Mouse (Mus musculus) layer of hippocampus, postnatal 10 days (tissue): ENCODE results near the gene Ciao2b. TPM values are rescaled to one million over a fixed set of nuclear protein-coding genes. Genes with fewer than 3 reads are reported as not detected.

Source experiments
- DNase-seq, 2 experiments: peaks; one replicate each; pipeline ENCODE4 v3.0.0; 2021; ENCODE audit warnings: low spot score in 2 of 2
- total RNA-seq, 2 experiments: library from RNA; stranded (reverse); gene quantifications; 2 replicates each; pipeline ENCODE4 v1.2.3; 2021

The Ciao2b gene
- total RNA-seq, 2 experiments from 2014 or later = 26.0 to 29.8 TPM

- DNase-seq = no peak
Observed at GRCm38 (mm10) chr8:104624161-104624560, 17.6 kb downstream of the Ciao2b start, which contains the start of gene Cdh16. TSS of gene Cdh16 (minus strand) at chr8:104624396.

- no peak for DNase-seq
Observed at GRCm38 (mm10) chr8:104620765-104621164, 21.0 kb downstream of the Ciao2b start.

DNA sequence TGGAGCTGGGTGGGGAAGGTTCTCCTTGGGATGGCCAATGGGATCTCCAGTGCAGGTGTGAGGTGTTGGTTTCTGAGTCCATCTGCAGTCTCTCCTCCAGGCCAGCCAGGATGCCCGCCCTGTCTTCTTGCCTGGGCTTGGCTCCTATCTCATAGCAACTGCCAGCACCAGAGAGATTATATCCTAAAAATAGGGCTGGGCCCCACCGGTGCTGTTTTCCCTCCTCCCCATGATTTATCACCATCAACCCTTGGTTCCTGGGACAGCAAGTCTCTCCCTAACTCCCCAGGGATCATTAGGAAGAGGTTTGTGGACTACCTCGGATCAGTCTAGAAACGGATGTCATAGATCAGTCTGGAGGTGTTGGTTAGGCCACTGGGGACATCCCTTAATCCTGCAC is 28.6 kb downstream of the Ciao2b start:
- no peak for DNase-seq

DNA sequence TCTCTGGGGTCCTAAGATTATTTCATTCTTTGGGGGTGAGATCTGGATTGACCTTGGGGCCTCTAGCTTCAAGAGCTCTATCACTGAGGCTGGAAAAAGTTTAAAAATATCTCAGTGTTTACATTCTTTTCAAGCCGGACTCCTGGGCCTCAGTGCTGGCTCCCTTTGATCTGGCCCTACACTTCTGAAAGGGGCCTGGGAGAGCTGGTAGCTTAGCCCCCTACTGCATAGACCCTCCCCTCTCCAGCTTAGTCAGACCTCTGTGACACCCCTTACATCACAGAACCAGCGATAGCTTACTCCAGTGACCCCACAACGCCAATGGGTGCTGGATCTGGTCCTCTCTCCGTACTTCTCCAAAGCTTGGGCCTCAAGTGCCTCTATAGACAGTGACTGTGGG is 30.2 kb downstream of the Ciao2b start:
- no peak for DNase-seq

DNA sequence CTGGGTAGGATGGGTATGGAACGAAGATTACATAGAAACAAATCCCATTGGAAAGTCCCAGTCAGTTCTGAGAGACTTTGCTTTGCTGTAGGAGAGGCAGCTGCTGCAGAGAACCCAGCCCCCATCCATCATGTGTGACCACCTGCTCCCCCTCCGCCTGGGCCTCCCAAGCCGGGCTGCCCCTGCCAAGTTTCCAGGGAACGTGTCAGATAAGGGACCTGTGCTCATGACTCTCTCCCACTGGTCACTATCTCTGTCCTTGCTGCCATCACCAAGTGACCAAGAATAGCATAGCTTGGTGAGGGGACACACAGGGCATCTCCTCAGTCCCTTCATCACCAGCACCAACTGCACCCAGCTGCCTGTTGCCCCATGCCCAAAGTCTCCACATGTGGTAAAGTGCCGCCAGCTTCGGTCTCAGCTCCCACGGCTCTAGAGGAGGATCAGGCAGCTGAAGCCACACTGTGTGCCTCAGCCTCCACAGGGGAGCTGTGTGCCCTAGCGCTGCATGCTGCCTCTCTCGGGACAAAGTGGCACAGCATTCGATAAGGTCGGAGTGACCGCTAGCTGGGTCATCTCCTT is 31.5 kb downstream of the Ciao2b start:
- peak in 1 of 2 experiments; percentile 40 for DNase-seq

GRCm38 (mm10) chr8:104609222-104609621 is 32.5 kb downstream of the Ciao2b start:
- DNase-seq = no peak

DNA sequence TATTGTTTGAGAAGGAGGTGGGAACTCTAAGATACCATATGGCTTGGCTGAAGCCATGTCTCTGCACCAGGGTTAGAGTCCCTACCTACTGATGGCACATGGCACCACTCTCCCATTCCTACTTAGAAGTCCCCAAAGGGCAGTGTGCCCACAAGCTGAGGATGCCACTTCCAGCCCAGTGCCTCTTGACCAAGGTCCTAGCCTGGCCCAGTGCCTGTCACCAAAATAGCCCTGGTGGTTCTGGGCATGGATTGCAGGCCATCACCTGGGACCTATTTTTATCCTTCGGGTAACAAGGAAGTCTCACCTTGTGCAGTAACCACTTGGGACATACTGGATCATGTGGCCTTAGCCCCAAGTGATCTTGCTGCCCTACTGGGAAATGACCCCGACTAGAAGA is 33.8 kb downstream of the Ciao2b start:
- no peak for DNase-seq

GRCm38 (mm10) chr8:104606329-104606728 is 35.4 kb downstream of the Ciao2b start:
- DNase-seq = no peak

GRCm38 (mm10) chr8:104603245-104603593 is 38.5 kb downstream of the Ciao2b start:
- DNase-seq = no peak

DNA sequence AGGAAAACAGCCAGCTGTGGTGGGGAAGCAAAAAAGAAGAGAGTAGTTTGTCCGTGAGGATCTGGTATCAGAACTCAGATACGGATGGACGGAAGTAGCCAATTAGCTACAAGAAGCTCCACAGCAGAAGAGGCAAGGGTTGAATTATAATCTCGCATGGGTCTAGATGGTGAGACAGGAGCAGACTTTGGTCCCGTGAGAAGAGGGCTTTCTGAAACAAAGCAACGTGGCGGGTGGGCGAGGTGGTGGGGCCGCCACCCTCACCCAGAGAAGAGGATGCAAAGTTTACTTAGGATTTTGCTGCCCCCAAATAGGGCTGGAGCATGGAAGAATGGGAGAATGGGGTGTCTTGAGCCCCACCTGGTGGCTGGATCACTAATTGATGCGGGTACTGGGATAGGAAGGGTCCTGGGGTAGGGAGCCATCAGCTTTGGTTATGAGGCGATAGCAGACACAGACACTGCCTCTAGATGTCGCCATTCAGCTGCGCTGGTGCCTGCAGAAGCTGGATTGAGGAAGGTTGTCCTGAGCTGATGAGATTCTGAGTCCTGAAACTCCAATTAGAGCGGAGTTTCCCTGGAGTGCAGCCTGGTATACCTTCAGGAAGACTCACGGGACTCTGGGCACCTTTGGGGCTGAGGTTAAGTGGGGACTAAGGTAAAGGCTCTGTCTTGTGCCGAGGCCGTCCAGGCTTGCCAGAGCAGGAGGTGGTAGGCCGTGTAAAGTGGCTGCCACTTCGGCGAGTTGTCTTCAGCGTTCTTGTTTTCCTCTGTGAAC is 39.1 kb downstream of the Ciao2b start:
- DNase-seq = peak; percentile 86 to 90

- DNase-seq = no peak
Observed at GRCm38 (mm10) chr8:104601941-104602371, 39.8 kb downstream of the Ciao2b start.

GRCm38 (mm10) chr8:104601386-104601785 is 40.4 kb downstream of the Ciao2b start:
- DNase-seq = no peak

DNA sequence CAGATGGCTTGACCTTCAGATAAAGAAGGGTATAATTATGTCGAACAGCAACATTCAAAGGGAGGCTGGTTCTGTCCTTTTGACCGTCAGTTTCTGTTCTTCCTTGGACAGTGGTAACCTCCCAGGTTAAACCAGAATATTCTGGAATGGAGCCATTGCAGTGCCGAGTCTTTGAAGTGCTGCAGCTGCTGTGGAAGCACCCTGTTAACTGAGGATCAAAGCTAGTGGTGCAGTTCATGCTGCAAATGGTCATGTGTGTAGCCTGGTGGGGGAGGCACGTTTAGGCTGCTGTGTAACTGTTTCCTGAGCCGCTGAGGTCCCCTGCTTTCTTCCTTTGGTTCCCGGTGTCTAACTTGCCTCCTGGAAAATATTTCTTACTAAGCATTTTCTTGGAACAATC is 43.3 kb downstream of the Ciao2b start:
- DNase-seq = no peak

- DNase-seq = no peak
Observed at GRCm38 (mm10) chr8:104597656-104598055, 44.1 kb downstream of the Ciao2b start.

DNA sequence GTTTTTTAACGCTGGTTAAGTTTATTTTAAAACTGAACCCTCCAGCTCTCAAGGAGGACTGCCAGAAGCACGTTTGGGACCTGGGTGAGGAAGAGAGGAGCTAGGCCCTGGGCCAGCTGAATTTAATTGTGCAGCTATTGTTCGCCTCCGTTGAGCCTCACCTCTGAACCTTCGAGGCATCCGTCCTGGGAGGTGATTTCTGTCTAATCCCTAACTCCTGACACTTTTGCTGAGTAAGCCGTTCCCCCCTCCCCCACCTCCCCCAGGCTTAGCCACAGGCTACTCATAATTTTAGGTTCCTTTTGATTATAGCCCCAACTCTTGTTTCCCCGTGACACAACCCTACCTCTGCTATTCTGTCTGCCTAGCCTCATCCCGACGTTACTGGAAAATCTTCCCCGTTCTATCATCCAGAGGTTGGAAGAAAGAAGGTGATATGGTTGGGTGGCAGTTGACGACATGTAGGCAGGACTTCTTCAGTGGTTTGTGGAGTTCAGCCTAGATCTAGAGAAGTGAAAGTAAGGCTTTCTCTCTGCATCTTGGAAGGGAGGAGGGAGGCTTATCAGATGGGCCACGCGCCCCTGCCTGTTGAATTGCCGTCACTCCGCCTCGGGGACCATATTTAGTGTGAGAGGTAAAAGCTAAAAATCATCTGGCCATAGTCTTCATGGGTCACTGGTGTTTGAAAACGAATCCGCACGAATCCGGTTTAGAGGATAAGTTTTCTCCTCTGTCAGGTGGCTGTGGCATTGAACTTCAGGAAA is 45.8 kb downstream of the Ciao2b start:
- DNase-seq = no peak

- DNase-seq = no peak
Observed at GRCm38 (mm10) chr8:104594611-104595362, 47.0 kb downstream of the Ciao2b start.

GRCm38 (mm10) chr8:104593536-104594325 is 48.0 kb downstream of the Ciao2b start:
- DNase-seq = no peak

DNA sequence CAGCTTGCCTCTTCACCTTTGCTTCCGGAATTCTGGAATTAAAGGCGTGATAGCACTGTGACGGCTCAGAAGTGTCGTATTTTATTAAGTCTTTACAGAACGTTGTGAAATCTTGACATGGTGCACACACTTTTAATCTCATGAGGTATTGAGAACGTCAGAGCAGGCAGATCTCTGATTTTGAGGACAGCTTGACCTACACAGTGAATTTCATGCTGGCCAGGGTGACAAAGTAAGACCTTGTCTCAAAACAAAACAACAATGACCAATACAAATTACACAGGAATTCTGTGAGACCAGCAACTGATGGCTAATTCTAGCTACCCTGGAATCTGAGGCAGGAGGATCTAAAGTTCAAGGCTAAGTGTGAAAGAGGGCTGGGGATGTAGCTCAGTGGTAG is 49.2 kb downstream of the Ciao2b start:
- no peak for DNase-seq

DNA sequence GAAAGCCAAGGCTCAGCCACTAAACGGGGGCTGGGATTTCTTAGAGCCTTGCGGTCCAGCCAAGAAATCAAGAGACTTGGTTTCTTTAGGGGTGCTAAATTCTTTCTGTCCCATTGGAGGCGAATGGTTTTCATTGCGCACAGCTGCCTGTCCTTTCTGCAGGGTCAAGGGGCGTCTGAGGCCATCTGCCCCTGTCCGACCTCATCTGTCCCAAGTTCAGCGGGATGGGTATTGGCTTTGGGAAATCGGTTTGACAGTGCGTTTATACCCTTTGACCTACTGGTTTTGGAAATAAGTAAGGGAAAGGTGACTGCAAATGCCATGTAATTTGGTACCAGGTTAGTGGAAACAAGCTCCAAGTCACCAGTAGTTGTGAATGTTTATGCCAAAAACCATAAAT is 49.9 kb downstream of the Ciao2b start:
- no peak for DNase-seq

DNA sequence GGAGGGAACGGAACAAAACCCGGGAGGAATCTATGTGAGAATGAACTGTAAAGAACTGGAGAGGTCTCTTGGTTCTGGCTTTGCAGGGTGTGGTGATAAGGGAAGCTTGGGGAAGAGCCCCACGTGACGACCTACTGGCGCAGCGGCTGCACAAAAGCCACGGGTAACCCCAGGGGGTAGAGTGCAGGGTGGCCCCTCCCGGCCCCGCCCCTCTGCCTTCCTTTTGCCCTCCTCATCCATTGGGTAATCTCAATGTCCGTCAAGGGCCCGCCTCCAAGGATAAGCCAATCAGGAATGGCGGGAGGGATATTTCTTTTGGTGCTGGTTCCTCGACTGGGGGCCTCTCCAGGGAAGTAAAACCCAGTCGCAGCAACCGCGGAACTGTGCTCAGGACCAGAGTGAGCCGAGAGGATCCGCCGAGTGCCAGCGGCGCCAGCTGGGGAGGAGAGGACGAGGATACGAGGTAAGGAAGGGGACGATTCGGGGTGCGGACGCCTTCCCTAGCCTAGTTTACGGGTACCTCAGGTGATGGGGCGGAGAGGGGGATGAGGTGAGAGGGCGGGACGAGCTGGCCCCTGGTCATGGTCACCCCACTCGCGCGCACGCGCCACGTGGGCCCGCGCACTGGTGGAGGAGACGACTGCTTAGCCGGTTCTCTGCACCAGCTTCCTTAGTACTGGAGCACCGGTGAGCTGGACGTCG is 50.5 kb downstream of the Ciao2b start, which contains the start of gene Pdp2:
Gene Pdp2, plus strand, starts transcription at position 319 of the 702 bp plus-strand sequence.
- peak; percentile 93 for DNase-seq
